Mouse (Mus musculus) mammary gland, adult 2 months (tissue): ENCODE measurements around the gene Brs3. TPM values are rescaled to one million over a fixed set of nuclear protein-coding genes. Genes with fewer than 3 reads are reported as not detected.

Experiments
- polyA plus RNA-seq: library from polyadenylated mRNA; depleted of rRNA; stranded (reverse); fragments of >200 nt; gene quantifications from 2 replicates; pipeline ENCODE4 v1.2.3, GENCODE M21; 2012; ENCODE audit warnings: low replicate concordance; rRNA removed

Brs3 gene
- polyA plus RNA-seq: not detected in 2 replicates

DNA sequence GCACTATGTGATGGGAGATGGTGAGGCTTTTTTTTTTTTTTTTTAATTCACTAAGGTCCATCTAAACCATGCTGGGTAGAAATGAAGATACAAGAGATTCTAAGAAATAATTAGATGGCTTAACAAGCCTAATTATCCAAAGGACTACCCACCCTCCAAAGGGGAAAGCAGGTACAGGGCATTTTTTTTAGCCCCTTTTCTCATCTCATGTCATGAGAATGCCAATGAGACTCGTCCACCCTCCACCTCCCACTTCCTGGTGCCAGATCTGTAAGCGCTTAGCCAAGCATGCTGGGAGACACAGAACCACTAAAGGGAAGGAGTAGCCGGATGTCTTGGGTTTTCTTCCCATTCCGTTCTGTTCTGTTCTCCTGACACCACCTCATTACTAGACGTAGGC is at the start of gene Brs3:
Brs3 (plus strand) TSS at position 301 of the 400 bp plus-strand sequence.

DNA sequence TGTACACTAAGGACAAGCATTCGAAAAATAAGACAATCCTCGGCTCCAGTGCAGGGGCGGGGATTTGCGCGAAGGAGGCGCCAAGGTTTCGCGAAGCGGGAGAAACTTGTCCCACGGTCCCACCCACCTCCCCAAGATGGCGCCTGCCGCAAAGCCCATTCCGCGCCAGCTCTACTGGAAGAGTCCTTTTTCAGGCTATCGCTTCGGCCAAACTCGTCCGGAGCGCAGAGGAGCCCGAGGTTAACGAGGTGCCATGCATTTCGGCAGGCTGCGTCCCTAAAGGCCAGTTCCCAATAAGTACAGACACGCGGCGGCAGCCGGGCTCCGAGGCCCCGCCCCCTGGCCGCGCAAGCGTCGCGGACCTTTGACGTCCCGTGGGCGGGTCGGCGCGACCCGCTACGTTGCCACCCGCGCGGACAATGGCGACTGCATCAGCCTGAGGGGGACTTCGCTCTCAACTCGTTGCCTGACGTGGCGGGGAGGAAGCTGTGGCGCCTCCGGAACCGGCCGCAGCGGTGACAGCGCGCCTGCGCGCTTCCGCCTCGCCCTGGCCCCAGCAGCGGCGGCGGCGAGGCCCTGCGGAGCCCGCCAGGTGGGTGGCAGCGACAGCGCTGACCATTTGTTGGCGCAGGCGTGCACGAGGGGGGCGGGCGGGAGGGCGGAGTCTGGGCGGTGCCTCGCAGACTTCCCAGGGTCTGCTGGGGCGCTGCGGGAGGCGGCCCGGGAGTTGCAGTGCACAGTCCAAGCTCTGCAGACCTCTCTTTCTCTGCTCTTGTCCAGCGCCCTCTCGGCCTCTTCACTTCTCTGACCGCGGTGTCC is 10.5 kb downstream of the Brs3 start, which contains the start of gene Htatsf1:
Htatsf1 (plus strand) TSS at position 410 of the 819 bp plus-strand sequence.

DNA sequence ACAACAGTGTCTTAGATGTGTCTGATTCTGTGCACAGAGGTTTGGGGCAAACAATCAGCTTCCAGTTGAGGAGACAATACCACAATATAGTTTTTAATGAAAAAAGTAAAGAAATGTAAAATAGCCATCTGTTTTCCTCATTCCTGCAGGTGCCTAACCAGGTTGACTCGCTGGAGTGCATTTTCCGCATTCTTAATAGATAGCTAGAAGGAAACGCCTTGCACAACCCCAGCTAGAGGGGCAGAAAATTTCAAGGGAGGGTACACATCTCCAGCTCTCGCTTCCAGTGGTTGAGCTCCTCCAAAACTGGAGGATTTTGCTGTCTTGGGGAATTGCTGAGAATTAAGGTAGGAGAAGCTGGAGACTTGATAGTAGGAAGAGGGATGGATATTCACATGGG is 44.9 kb downstream of the Brs3 start, which contains the start of gene Vgll1:
Vgll1 (plus strand) TSS at position 301 of the 400 bp plus-strand sequence.

Other genes with a start within 250 kb of the Brs3 start
- gene Map7d3, start 220.7 kb upstream of the Brs3 start, polyA plus RNA-seq: 0.08 and 0.32 TPM in 2 replicates
- not detected in 2 replicates for gene Adgrg4, start 172.9 kb upstream of the Brs3 start, polyA plus RNA-seq
- 15.0 and 20.1 TPM in 2 replicates for gene Htatsf1, start 10.5 kb downstream of the Brs3 start, polyA plus RNA-seq
- not detected in 2 replicates for gene Vgll1, start 45.0 kb downstream of the Brs3 start, polyA plus RNA-seq
- gene Cd40lg, start 169.1 kb downstream of the Brs3 start, polyA plus RNA-seq: 1.9 and 2.7 TPM in 2 replicates